Mouse (Mus musculus): Measurements from ENCODE around the gene Arid3c. TPM values are rescaled to one million over a fixed set of nuclear protein-coding genes. Genes with fewer than 3 reads are reported as not detected.
A peak's percentile ranks its signal among the peaks of the same experiment; 100 is the strongest.
"Not testable (repeated sequence)": the region's sequence is repeated elsewhere in the genome, so short reads cannot be mapped to it uniquely, and the experiment has no call there.

The Arid3c gene
- polyA plus RNA-seq, 1 experiment from 2014 or later: not detected

DNA sequence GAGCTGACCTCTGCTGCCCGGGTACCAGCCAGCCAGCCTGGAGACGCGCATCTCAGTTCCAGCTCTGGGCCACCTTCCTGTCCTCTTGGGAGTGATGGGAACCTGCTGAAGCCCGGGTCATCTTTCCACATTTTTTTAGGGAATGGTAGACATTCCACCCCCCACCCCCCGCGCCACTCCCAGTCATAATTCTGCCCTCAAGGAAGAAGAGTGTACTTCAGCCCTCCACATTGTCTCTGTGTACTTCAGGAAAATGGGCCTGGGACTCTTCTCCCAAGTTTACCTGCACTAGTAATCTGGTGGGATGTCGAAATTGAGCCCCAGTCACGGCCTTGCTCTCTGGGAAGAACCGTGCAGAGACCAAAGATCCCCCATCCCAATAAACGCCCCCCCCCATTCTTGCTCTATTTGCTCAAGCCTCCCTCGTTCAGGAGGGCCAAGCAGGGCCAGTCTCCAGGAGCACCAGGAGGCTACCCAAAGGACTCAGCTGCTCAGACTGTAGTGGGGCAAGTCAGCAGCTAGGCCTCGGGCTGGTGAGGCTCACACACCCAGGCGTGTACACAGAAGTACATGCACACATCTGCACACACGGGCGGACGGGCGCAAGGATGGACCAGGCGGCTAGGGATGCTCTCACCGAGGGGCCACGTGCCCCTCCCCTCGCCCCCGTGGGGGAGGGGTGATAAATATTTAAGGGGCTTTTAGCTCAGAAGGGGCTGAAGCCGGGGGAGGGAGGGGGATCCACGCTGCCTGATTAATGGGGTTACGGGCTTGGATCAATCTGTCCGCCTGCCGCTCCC, 46.6 kb downstream of the Arid3c start:
- Histone ChIP-seq H3K27me3 (replicated peaks) (peaks cover 15% of the 10 kb centered on the region), H3K4me3 (peak overlapping the region; percentile 27; the same call in 1 of the 2 replicates)
- not testable (repeated sequence) for ATAC-seq (ENCODE audit: insufficient number of reproducible peaks, low FRiP score)

DNA sequence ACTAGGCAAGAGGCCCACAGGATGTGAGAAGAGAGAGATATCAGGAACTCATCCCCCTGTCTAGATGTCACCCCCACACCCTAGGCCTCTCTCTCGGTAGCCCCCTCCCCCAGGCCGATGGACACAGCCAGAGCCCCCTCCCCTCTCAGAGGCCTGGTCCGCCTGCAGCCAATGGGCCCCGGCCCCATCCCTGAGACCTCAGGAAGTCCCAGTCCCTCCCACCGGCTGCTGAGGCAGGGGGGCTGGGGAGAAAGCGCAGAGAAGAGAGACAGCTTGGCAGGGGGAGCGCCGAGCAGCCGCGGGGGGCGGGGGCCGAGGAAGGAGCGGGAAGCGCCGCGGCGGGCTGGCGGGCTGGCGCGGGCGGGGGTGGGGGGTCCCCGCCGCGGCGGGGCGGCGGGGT, 47.6 kb downstream of the Arid3c start:
- not testable (repeated sequence) for H3K27ac ChIP-seq (ENCODE audit: poor library complexity, severe bottlenecking); H3K36me3 ChIP-seq; H3K9me3 ChIP-seq (replicated peaks); H3K9ac ChIP-seq
- Histone ChIP-seq H3K4me3 (peak overlapping the region; percentile 36), H3K4me2 (peak overlapping the region; percentile 58), H3K27me3 (replicated peaks) (peaks cover 15% of the 10 kb centered on the region), H3K4me1 (replicated peaks) (peaks cover 38% of the 10 kb centered on the region)
- 2% methylated on average over 5 of the region's 27 CpGs for WGBS
- ATAC-seq (ENCODE audit: insufficient number of reproducible peaks, low FRiP score): peak; percentile 61

More for the DNA sequence above, 46.6 kb downstream of the Arid3c start:
- H3K36me3 ChIP-seq; H3K9me3 ChIP-seq (replicated peaks); H3K9ac ChIP-seq: not testable (repeated sequence)
- Histone ChIP-seq H3K4me1 (replicated peaks) (peaks cover 30% of the 10 kb centered on the region), H3K4me2 (peak overlapping the region; percentile 55), H3K27ac (ENCODE audit: poor library complexity, severe bottlenecking) (peak overlapping the region; percentile 51)
- WGBS: under 1% methylated on average over 25 of the region's 27 CpGs

DNA sequence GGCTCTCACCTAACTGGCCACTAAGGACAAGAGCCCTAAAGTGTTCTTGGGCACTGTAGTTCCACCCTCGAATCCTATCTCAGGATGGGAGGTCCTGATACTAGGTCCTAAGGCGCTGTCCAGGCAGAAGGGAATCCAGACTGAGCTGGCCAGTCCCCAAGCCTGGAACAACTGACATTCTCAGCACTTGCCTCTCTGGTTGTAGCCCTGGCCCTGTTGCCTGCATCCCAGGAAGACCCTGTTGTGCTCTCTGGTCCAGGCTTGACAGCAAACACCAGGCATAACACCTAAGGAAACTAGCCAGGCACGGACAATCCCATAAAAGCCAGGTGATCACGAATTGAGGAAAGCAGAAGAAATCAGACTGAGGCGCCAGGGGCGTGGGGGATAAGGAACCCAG, 48.2 kb downstream of the Arid3c start:
- H3K9ac ChIP-seq: 0 out of 2 replicates have a peak overlapping the region, but pooled peaks have one; percentile 37
- peaks cover 43% of the 10 kb centered on the region for H3K4me1 ChIP-seq (replicated peaks)
- no peak overlapping the region; the same call in 1 of the 2 replicates for H3K4me3 ChIP-seq
- no peaks in the 10 kb centered on the region for H3K36me3 ChIP-seq
- peak overlapping the region; percentile 9 for H3K27ac ChIP-seq (ENCODE audit: poor library complexity, severe bottlenecking)
- no peak for ATAC-seq (ENCODE audit: insufficient number of reproducible peaks, low FRiP score)
- H3K9me3 ChIP-seq (replicated peaks): no peaks in the 10 kb centered on the region
- peak overlapping the region; percentile 58 for H3K4me2 ChIP-seq
- peaks cover 15% of the 10 kb centered on the region for H3K27me3 ChIP-seq (replicated peaks)
- WGBS: 17% methylated on average over 6 of the region's 6 CpGs

DNA sequence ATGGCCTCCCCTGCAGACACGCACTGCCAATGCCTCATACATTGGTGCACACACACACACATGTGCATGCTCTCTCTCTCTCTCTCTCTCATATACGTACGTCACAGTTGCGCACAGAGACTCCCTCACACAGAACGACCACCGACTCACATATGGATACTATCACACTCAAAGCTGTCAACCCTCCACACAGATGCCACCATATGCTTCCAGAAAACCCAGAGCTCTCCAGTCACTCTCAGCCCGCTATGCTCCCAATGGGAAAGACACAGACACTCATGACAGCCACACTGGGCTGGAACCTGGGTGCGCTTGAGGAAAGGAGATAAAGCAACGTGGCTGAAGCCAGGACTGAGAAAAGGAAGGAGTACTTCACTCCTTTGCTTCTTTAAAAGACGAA, 49.0 kb downstream of the Arid3c start:
- WGBS: 59% methylated on average over 10 of the region's 10 CpGs
- H3K27ac ChIP-seq (ENCODE audit: poor library complexity, severe bottlenecking): no peak overlapping the region
- no peak overlapping the region for H3K9ac ChIP-seq
- H3K36me3 ChIP-seq: no peaks in the 10 kb centered on the region
- no peak overlapping the region for H3K4me3 ChIP-seq
- no peak overlapping the region for H3K4me2 ChIP-seq
- ATAC-seq (ENCODE audit: insufficient number of reproducible peaks, low FRiP score): no peak
- no peaks in the 10 kb centered on the region for H3K9me3 ChIP-seq (replicated peaks)
- peaks cover 51% of the 10 kb centered on the region for H3K4me1 ChIP-seq (replicated peaks)
- H3K27me3 ChIP-seq (replicated peaks): peaks cover 15% of the 10 kb centered on the region

DNA sequence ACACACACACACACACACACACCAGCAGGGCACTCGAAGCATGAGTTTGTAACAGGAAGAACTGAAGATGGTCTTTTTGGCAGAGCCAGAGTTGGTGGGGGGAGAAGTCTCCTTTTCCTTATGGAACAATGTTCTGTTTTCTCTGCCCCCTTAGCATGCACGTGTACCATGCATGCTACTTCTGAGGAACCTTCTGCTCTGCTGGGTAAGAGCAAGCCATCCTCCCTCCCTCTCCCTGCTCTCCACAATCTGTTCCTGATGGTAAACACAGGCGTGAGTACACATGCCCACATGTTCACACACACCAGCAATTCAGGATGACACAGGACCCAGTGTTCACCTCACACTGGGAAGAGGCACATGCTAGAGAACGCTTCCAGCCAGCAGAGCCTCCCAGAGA, 49.8 kb downstream of the Arid3c start:
- H3K9me3 ChIP-seq (replicated peaks): no peaks in the 10 kb centered on the region
- H3K9ac ChIP-seq: no peak overlapping the region
- peaks cover 59% of the 10 kb centered on the region for H3K4me1 ChIP-seq (replicated peaks)
- no peak overlapping the region for H3K4me3 ChIP-seq
- no peak overlapping the region for H3K27ac ChIP-seq (ENCODE audit: poor library complexity, severe bottlenecking)
- H3K36me3 ChIP-seq: no peaks in the 10 kb centered on the region
- H3K4me2 ChIP-seq: no peak overlapping the region
- peaks cover 20% of the 10 kb centered on the region for H3K27me3 ChIP-seq (replicated peaks)
- 54% methylated on average over 4 of the region's 4 CpGs for WGBS
- no peak for ATAC-seq (ENCODE audit: insufficient number of reproducible peaks, low FRiP score)

DNA sequence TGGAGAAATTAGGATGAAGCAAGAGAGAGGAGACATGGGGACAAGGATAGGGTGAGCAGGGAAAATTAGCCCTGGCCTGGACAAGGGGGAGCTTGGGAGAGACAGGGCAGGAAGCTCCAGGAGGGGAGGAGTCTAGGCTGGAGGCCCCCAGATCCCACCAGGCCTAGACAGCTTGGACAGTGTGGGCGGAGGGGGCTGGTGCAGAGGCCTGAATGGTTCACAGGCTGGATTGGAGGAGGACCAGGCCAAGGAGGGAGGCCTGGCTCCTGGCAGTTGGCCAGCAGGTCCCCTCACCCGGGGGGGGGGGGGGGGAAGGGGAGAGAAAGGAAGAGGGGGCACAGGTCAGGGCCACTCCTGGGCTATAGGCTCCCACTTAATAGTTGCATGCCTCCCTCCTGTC, 51.7 kb downstream of the Arid3c start:
- ATAC-seq (ENCODE audit: insufficient number of reproducible peaks, low FRiP score): peak; percentile 46
- WGBS: no CpG with 5 or more reads among the region's 2 CpGs
- Histone ChIP-seq H3K27ac (ENCODE audit: poor library complexity, severe bottlenecking) (no peak overlapping the region; the same call in 1 of the 2 replicates), H3K27me3 (replicated peaks) (peaks cover 29% of the 10 kb centered on the region), H3K9ac (peak overlapping the region; percentile 52; the same call in 1 of the 2 replicates), H3K9me3 (replicated peaks) (no peaks in the 10 kb centered on the region), H3K36me3 (no peaks in the 10 kb centered on the region), H3K4me2 (no peak overlapping the region), H3K4me1 (replicated peaks) (peaks cover 67% of the 10 kb centered on the region), H3K4me3 (no peak overlapping the region)

DNA sequence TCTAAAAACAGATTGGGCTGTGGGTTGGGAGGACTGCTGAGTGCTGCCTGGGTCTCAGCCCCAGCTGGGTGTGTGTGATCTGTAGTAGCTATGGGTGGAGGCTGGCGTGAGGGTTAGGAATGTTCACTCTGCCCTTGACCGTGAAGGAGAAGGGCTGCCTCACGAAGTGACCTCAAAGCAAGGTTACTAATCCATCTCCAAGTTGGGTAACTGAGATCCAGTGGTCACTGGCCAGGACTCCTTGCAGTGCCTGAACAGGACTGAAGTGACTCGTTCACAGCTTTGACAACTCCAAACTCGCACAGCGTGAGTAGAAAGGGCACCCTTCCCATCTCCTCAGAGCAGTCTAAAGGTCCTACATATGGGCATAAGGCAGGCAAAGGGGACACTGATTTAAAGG, 52.1 kb downstream of the Arid3c start:
- Histone ChIP-seq H3K4me1 (replicated peaks) (peaks cover 67% of the 10 kb centered on the region), H3K4me3 (no peak overlapping the region), H3K27ac (ENCODE audit: poor library complexity, severe bottlenecking) (no peak overlapping the region; the same call in 1 of the 2 replicates), H3K36me3 (no peaks in the 10 kb centered on the region), H3K9ac (peak overlapping the region; percentile 52; the same call in 1 of the 2 replicates), H3K4me2 (no peak overlapping the region), H3K27me3 (replicated peaks) (peaks cover 33% of the 10 kb centered on the region), H3K9me3 (replicated peaks) (no peaks in the 10 kb centered on the region)
- ATAC-seq (ENCODE audit: insufficient number of reproducible peaks, low FRiP score): no peak
- 42% methylated on average over 6 of the region's 6 CpGs for WGBS

DNA sequence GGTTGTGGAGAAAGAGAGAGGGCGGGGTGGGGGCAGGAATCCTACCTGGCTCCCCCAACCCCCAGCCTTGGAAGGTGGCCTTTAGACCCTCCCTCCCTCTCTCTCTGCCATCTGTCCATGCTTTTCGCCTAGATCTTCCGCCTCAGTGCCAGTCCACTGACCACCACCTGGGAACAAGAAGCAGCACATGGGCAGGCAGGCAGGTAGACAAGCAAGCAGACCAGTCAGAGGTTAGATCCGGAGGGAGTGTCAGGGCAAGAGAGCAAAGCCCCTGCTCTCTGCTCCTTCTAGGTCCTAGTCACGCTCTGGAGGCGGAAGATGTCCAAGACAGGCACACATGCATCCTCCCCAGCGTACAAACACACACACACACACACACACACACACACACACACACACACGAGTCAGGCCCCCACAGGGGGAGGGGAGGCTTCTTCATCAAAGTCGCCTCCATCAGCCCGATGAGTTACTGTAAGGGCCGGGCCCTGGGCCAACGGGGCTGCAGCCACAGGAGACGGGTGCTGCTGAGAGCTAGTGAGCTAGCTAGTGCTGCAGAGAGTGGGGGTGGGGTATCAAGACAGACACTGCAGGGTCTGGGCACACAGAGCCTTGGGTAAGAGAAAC, 53.8 kb downstream of the Arid3c start:
- peak overlapping the region; percentile 8; the same call in 1 of the 2 replicates for H3K4me2 ChIP-seq
- ATAC-seq (ENCODE audit: insufficient number of reproducible peaks, low FRiP score): peak; percentile 61
- H3K9me3 ChIP-seq (replicated peaks): no peaks in the 10 kb centered on the region
- H3K36me3 ChIP-seq: no peaks in the 10 kb centered on the region
- 0 out of 2 replicates have a peak overlapping the region, but pooled peaks have one; percentile 12 for H3K27ac ChIP-seq (ENCODE audit: poor library complexity, severe bottlenecking)
- peaks cover 71% of the 10 kb centered on the region for H3K4me1 ChIP-seq (replicated peaks)
- no peak overlapping the region for H3K9ac ChIP-seq
- peaks cover 43% of the 10 kb centered on the region for H3K27me3 ChIP-seq (replicated peaks)
- H3K4me3 ChIP-seq: no peak overlapping the region
- 41% methylated on average over 13 of the region's 13 CpGs for WGBS

DNA sequence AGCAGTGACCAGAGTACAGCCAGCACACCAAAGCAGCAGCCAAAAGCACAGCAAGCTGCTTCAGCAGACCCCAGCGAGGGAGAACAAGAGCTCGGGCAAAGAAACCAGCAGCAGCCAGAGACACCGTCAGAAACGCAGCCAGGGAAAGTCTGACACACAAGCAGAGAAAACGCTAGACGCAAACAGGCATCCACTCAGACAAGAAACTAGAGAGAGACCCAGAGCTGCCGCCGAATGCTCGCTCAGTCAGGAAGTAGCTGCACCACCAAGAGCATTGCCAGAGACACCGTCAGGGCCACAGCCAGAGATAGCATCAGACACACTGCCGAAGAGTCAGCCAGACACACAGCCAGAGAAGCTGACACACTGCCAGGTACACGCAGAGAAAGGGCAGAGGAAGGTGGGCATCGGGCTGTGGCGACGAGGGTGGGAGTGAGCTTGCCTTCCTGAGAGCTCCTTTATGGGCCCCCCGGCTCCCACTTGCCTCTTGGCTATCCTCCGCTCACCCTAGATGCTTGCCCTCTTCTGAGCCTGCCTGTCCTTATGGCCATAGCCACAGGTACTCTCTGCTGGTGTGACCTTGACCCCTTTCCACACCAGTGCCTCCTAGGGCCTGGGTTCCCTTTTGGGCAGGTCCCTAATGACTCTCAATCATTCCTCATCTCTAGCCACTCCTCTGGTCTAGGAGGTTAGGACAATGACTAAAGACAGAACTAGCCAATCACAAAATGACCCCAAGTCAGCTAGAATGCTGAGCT, 54.5 kb downstream of the Arid3c start:
- Histone ChIP-seq H3K9ac (peak overlapping the region; percentile 34; the same call in 1 of the 2 replicates), H3K9me3 (replicated peaks) (no peaks in the 10 kb centered on the region), H3K27me3 (replicated peaks) (peaks cover 45% of the 10 kb centered on the region), H3K4me3 (no peak overlapping the region), H3K27ac (ENCODE audit: poor library complexity, severe bottlenecking) (0 out of 2 replicates have a peak overlapping the region, but pooled peaks have one; percentile 14), H3K4me1 (replicated peaks) (peaks cover 74% of the 10 kb centered on the region), H3K36me3 (no peaks in the 10 kb centered on the region), H3K4me2 (peak overlapping the region; percentile 29)
- 31% methylated on average over 17 of the region's 17 CpGs for WGBS
- ATAC-seq (ENCODE audit: insufficient number of reproducible peaks, low FRiP score): no peak
